Mouse (Mus musculus): Measurements from ENCODE around the gene Myh9.

Gene Myh9

DNA sequence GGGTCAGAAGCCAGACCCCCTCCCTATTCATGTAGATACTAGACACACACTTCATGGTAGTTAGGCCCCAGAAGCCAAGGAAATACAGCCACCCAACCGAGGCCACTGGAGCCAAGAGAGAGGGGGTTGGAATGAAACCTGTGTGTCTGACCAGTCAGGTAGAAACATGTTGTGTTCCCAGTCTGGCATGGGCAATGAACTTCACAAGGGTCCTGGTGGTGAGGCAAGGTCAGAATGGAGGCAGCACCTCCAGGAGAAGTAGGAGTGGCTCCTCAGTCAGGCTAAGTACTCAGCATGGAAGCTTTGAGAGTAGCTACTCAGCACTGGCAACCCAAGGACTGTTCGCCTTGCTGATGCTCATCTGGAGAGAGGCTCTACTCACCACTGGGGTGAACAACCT is 12.4 kb downstream of the Myh9 start:
- DNase-seq (ENCODE audit: low spot score in 2 of 2) = no peak

DNA sequence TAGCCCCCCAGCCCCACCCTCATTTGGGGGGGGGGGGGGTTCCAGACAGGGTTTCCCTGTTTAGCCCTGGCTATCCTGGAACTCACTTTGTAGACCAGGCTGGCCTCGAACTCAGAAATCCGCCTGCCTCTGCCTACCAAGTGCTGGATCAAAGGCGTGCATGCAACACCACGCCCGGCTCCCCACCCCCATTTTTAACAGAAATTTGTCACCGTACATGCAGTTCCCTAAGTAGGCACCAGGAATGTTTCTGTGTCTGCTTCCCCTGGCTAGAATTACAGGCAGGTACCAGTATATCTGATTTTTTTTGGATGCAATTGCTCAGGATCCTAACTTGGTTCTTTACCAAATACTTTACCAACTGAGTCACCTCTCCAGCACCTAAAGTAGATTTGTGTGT is 13.1 kb downstream of the Myh9 start:
- DNase-seq (ENCODE audit: low spot score in 2 of 2) = no peak

DNA sequence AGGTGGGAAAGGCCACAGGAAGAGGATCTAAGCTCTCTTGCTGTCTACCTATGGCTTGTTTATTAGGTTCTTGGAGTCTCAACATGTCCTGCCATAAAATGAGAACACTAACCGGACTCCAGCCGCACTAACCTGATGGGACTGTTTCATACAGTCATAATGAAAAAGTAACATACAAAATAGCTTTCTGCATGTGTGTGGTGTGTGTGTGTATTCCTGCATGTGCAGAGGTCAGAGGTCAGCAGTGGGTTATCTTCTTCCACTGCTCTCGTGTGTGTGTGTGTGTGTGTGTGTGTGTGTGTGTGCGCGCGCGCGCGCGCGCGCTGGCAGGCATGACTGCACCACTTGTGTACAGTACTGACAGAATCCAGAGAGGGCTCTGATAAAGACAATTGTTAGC is 13.7 kb downstream of the Myh9 start:
- DNase-seq (ENCODE audit: low spot score in 2 of 2) = no peak

DNA sequence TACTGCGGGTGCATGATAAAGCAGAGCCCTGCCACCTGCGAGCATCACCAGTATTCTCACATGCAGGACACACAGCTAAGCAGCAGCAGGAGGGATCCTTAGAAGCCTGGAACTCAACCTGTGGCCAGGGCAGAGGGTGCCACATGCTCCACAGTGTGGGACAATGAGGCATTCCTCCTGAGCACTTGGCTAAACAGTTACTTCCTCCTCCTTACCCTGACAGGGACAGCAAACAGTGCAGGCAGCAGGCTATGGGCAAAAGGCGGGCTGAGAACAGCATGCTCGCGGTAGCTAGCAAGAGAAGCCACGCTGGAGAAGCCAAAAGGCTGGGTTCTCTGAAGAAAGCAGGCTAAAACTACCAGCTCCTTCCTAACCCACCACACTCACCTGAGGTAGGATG is 14.2 kb downstream of the Myh9 start:
- no peak for DNase-seq (ENCODE audit: low spot score in 2 of 2)

DNA sequence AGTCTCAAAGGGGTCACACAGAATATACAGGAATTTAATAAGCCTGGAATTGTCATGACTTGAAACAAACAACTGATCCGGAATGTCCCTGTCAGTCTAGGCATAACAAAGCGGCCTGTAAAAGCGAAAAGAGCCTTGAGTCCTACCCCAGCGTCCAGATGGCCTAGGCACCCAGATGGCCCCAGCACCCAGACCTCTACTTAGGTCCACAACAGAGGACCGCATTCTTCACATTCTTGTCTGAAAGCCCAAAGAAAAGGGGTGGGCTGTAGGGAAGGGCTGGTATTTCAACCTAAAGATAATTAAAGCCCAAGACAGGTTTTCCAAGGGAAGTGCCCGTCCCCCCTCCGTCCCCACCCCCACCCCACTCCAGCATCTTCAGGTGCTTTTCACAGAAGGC is 14.6 kb downstream of the Myh9 start:
- DNase-seq (ENCODE audit: low spot score in 2 of 2) = no peak

DNA sequence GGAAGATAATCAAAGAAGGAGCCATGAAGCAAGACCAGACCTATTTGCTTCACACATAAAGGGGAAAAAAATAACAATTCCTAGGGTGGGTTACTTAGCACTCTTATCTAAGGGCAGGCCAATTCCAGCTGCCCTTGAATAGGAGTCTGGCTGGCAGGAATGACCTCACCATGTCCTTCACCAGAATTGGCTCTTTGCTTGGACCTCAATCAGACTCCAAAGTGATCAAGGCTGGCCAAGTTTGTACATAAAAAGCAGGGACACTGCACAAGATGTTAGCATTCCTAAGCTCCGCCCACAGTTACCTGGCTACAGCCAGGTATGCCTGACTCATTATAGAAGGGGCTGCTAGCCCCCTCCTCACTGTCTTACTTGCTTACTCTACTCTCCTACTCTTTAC is 16.6 kb downstream of the Myh9 start:
- no peak for DNase-seq (ENCODE audit: low spot score in 2 of 2)

DNA sequence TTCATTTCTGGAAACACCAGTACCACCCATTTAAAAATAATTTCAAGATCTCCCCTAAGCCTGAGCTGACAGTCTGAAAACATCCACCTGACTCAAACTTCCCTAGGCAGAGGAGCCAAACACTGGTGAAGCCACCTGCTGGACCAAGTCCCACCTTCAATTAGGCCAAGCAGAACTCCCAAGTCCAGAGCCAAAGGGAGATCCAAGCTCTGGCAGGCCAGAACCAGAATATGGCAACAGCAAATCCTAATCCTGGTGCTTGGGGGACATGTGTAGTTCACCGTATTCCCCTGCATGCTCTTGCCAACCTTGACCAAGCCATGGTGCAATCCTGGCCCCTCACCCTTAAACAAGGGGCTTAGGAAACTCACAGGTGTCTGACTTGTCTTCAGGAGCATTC is 17.7 kb downstream of the Myh9 start:
- no peak for DNase-seq (ENCODE audit: low spot score in 2 of 2)

DNA sequence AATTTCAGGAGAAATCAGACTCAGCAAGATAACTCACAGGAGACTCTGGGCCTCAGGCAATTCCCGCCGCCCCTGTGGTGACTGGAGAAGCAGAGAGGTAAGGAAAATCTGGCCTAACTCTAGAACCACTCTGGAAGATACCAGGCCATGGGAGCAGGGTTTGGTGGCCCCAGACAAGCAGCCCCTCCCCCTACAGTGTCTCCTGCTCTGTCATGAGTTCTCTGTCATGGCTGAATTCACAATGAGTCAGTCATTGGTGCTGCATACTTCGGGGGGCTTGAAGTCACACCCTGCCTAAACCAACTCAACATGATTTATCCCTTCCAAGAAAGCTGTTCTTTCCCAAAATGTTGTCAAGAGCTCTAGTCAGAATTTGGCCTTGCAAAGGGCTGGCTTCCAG is 18.3 kb downstream of the Myh9 start:
- no peak for DNase-seq (ENCODE audit: low spot score in 2 of 2)

DNA sequence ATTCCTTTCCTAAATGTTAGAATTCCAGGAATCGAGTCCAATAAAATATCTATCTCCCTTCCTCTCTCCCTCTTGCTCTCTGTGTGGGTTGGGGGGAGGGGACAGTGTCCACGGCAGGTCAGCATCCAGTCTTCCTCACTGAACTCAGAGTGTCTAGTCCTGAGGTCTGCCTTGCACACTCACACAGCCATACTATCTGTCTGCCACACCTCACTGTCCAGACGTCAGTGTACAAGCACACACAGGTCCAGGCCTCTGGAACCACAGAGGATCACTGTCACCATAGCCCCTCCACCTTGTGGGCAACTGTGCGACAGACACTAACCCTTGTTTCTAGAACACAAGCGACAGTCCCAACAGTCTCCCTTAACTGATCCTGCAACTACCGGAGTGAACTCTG is 18.8 kb downstream of the Myh9 start:
- DNase-seq (ENCODE audit: low spot score in 2 of 2) = no peak

DNA sequence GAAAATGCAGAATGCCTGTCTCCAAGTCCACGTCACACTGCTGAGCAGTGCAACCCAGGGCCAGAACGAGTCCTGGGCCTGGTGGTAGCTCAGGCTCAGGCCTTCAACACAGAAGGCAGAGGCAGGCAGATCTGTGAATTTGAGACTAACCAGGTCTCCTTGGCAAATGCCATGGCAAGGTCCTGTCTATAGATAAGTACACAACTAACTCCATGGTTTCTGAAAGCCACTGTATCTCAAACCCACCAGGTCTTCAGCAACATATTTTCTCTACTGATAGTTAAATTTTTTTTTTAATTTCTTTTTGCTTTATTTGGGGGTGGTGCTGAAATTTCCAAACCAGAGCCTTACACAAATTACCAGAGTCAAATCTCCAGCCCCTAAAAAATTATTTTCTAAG is 19.3 kb downstream of the Myh9 start:
- DNase-seq (ENCODE audit: low spot score in 2 of 2) = no peak

DNA sequence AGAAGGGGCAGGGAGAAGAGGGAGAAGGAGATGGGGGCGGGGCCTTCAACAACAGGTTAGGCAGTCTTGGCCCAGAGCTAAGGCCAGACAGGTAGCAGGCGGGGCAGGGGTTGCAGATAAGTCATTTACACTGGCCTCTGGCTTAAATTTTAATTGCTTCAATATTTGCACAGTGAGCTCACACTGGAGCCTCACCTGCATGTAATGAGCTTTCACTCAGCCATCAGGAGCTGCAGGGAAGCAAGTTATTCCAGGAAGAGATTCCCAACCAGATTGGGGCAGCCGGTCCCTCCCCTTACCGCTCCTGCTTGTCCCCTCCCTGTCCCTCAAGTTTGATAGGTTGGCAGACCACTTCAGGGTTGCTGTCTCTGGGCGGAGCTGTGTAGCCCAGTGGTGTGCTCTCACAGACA is 19.9 kb downstream of the Myh9 start:
- no peak for DNase-seq (ENCODE audit: low spot score in 2 of 2)

DNA sequence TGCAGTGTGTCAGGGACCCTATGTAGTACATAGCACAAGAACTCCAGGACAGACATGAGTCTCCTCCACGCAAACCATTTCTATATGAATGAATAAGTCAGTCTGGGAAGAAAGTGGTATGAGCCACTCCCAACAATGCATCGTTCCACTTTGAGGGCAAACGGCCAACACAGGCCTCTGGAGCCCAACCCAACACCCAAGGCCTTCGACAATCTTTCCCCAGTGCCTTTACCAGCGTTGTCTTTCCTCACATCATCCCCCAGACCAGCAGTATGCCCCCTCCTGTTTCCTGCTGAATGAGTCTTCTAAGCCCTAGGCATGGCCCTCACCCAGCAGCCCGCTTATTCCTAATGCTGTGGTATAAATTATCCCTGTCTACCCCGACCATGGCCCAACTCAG is 20.6 kb downstream of the Myh9 start:
- DNase-seq (ENCODE audit: low spot score in 2 of 2) = no peak

DNA sequence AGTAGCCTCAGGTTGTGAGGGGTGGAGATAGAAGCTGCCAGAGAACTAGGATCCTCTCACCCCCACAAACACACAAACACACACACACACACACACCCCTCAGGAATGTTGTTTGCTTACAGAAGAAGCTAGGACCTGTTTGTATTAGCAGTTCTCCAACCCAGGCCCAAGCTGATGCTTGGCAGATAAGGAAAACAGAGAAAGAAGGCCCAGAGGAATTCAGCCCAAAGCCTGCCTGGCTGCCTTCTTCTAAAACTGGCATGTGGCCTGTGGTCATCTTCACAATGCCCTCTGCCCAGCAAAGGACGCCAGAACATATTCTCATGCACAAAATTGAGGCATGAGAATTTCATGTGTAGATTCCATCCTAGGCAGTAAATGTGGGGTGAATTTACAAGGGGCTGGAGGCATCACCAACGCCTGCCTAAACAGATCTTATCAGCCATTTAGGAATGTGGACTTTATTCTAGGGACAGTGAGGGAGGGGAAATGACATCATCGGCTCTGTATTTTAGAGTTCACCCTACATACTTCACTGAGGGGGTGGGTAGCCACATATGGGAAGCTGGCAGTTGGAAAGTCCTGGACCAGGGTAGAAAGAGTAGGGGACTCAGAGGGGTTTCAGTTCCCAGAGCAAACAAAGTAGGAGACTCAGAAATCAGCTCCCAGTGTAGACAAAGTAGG is 21.4 kb downstream of the Myh9 start:
- DNase-seq (ENCODE audit: low spot score in 2 of 2) = no peak

DNA sequence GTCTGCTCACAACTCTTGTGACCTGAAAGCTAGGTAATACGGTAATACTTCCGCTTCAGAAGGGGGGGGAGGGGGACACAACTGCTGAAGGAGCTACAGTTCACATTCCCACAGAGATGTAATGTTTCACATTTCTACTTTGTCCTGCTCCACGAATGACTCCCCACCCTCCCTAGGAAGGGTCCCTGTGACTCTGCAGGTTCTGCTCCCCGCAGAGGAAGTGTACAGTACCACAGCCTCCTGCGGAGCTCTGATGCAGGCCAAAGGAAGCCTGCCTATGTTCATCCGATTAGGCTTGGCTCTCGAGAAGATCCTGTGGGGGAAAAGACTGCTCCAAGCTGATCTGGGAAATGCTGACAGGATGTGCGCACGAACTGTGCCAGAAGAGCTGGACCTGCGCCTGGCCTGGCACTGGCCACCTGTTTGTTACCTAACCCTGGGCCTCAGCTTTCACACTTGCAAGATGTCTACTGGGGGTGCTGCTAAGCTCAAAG is 22.0 kb downstream of the Myh9 start:
- DNase-seq (ENCODE audit: low spot score in 2 of 2) = no peak

DNA sequence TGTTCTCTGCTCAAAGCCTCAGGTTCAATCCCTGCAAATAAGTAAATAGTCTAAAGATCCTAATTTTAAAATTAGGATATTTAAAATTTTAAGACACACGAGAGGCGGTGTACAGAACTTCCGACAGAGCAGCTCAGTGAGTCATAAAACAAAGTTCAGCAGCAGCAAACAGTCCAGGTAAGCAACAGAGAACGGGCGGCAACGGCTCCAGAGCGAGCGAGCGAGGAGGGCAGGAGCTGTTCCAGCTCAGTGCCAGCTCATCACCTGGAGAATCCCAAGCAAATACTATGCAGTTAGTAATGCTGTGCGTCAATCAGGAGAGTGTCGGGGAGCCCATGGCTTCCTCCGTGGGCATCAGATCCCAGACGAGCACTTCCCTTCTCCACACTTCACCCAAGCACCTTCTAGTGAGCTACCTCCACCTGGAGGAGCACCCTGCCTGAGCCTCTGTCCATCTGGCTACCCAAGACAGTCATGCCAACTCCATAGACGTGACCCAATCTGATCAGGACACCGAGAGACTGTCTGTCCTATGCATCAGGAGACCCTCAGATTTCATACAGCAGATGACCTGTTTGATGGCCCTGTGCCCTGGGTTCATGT is 23.3 kb downstream of the Myh9 start:
- no peak for DNase-seq (ENCODE audit: low spot score in 2 of 2)

DNA sequence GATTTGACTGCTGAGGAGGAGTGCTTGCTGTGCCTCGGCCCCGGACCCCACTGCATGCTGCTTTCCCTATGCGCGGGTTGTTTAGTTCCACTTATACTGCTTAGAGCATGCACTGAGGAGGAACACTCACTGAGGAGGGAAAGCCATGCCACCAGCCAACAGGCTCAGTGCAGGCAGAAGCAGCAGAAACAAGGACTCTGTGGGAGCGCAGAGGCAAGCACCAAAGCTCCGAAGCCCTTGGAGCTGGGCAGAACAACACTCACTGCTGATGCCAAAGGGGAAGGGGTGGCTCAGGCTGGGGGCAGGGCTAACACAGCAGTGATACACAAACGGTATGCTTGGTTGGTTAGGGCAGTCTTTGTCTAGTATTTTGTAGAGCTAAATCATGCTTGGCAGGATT is 24.6 kb downstream of the Myh9 start:
- DNase-seq (ENCODE audit: low spot score in 2 of 2) = no peak

DNA sequence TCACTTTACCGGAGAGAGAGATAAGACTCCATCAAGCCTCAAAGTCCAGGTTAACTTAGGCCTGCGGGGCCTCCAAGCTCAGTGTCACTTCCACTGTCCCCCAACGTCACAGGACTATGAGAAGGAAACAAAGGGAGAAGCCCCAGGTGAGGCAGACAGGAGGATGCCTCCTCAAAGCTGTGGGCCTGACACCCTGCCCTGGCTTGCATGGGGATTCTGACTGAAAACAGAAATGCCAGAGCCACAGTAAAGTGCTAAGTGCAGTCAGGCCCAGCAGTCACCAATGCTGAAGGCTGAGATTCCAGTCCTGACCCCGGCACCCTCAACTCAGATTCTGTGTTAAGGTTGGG is 25.4 kb downstream of the Myh9 start:
- DNase-seq (ENCODE audit: low spot score in 2 of 2) = no peak

DNA sequence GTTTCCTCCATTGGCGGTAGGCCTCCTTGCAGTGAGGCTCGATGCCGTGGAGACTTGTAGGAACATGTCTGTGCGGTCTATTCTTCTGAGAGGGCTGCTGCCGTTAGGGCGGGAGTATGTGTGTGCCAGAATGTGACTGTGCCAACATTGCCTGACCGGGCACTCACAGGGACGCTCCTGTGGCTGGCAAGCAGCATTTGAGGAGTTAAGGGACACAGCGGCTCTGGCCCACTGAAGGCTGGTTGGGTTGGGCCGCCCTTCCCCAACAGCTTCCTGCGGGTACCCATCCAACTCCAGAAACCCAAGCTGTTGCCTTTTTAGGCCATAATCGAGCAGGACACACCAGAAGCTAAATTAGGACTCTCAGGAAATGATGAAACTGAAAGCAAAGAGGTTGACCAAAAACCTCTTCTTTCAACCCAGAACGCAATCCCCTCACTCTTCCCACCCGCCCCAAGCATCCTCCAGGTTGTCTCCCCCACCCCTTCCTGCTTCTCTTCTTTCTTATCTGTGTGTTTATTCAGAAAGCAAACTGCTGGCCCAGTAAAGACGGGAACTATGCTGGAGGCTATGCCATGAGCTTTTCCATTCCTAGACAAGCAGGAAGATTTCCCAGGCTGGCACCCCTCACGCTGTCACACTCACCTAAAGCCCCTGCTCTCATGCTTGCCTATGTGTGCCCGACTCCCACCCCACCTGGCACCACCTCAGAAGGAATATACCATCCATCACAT is 25.9 kb downstream of the Myh9 start:
- DNase-seq (ENCODE audit: low spot score in 2 of 2) = no peak

DNA sequence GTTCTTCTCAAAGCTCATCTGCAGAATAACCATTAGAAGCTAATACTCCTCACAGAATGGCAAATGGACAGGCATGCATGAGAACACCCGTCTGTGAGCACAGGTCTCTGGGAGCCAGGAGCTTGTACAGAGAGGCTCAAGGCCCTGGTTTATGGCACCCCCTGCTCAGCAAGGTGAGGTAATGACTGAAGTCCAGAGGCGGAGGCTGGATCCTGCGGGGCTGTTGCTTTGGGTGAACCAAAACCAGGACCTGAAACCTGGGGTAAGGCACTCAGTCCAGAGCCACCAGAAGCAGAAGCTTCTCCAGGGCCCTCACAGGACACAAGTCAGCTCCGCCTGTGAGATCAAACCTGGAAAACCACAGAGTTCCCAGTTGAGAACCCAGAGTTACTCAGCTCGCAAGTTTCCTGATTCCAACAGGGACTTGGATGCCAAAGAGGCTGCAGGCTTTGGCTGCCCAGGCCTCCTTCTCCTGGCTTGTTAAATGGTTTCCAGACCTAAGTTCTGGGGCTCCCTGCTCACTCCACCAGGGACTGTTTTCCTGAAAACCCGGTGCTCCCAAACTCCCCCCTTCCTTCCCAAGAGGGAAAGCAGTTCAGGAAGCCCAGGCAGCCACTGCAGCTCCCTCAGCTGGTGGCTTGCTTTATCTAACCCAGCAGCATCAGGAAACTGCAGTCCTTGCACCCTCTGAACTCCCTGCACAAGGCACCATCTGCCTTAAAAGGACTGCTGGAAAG is 28.2 kb downstream of the Myh9 start:
- no peak for DNase-seq (ENCODE audit: low spot score in 2 of 2)

DNA sequence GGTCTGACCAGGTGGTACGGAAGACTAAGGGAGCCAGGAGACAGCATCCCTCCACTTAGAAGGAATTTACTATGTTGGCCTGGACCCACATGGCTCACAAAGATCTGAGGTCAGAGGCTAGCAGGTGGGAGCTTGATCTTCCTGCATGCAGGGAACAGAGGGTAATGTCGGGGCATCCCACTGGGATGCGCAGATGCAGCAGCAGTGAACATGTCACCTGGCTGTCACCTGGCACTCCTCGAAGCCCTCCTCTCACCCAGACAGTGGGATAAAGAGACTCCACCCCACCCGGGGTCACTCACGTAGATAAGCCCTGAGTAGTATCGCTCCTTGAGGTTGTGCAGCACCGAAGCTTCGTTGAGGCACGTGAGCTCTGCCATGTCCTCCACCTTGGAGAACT is 29.4 kb downstream of the Myh9 start:
- DNase-seq (ENCODE audit: low spot score in 2 of 2) = no peak

DNA sequence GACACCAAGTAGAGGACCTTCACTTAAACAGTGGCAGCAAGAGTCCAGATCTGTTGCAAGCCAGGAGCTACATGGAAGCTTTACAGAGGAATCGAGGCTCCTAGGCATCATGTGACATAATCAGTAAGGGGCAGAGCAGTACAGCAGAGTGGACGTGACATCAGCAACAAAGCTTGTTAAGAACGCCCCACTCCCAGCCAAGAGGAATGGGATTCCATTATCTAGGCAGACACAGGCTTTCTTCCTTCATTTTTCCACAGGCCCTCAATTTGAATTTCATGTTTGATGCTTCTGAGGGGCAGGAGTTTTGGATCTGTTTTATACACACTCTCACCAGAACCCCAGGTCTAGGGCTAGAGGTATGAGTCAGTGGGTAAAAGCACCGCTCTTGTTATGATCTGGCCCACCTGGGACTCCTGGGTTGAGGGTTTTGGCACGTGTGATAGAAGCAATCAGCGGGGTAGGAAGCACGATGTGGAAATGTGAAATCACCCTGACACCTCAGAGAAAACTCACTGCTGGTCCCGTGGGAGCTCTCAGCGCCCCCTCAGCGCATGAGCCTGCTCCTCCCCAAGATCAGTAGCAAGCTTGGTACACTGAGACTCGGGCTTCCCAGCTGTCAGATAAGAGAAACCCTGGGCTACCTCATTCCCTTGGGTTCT is 30.7 kb downstream of the Myh9 start:
- no peak for DNase-seq (ENCODE audit: low spot score in 2 of 2)
